Mouse (Mus musculus): ENCODE measurements around the gene 1700018B08Rik. TPM values are rescaled to one million over a fixed set of nuclear protein-coding genes. Genes with fewer than 3 reads are reported as not detected.

1700018B08Rik gene
- polyA plus RNA-seq, 1 experiment = not detected

DNA sequence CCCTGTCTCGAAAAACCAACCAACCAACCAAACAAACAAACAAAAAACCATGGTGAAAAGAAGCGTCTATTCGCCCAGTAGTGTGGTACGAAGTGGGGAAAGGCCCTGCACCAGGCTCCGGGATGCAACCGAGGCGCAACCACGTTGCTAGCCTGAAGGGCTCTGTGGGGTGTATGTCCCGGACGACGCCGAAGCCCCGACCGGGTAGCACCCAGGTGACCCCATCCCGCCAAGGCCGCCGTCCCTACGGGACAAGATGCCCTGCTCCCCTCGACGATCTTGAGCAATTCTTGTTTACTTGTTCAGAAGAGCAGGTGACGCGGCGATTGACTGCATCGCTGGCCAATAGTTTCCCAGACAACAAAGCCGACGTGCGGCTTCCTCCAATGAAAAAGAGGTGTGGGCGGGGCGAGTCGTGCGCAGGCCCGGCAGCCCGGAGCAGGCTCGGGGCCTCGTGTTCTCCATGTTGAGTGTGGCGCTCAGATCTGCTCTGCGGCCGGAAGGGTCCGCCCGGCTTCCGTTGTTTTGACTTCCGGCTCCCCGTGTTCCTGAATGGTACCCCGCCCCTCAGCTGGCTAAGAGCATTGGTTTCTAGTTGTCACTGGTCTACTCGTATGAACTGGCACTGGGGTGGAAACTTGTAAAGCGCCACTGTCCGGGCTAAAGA is 41.2 kb upstream of the 1700018B08Rik start:
- Histone ChIP-seq H3K4me1 (ENCODE audit: control insufficient read depth, insufficient read depth, insufficient read length, low read length) (peaks cover 3% of the 10 kb centered on the region; the same call in 1 of the 2 replicates), H3K36me3 (ENCODE audit: control insufficient read depth, insufficient read depth, low read length) (no peaks in the 10 kb centered on the region), H3K27ac (ENCODE audit: insufficient read depth, low read depth, low read length) (peak overlapping the region; percentile 66), H3K4me3 (ENCODE audit: low read depth, low read length) (peak overlapping the region; percentile 84), H3K27me3 (ENCODE audit: control insufficient read depth, insufficient read depth, low read length) (no peaks in the 10 kb centered on the region)
- TF ChIP-seq POLR2A (IDR thresholded peaks at IDR 0.05; ENCODE audit: low read depth, low read length) (peak; percentile 83), CTCF (IDR thresholded peaks at IDR 0.05; ENCODE audit: extremely low read depth, insufficient read length, insufficient replicate concordance, low read depth, low read length) (no peak)
- WGBS = under 1% methylated on average over 47 of the region's 47 CpGs

GRCm38 (mm10) chr8:121584730-121585129 is 40.6 kb upstream of the 1700018B08Rik start:
- Histone ChIP-seq H3K36me3 (ENCODE audit: control insufficient read depth, insufficient read depth, low read length) (no peaks in the 10 kb centered on the region), H3K4me1 (ENCODE audit: control insufficient read depth, insufficient read depth, insufficient read length, low read length) (peaks cover 8% of the 10 kb centered on the region; the same call in 1 of the 2 replicates), H3K27me3 (ENCODE audit: control insufficient read depth, insufficient read depth, low read length) (no peaks in the 10 kb centered on the region), H3K4me3 (ENCODE audit: low read depth, low read length) (peak overlapping the region; percentile 84), H3K27ac (ENCODE audit: insufficient read depth, low read depth, low read length) (0 out of 2 replicates have a peak overlapping the region, but pooled peaks have one; percentile 66)
- 25% methylated on average over 13 of the region's 13 CpGs for WGBS
- TF ChIP-seq CTCF (IDR thresholded peaks at IDR 0.05; ENCODE audit: extremely low read depth, insufficient read length, insufficient replicate concordance, low read depth, low read length) (no peak), POLR2A (IDR thresholded peaks at IDR 0.05; ENCODE audit: low read depth, low read length) (no peak)

DNA sequence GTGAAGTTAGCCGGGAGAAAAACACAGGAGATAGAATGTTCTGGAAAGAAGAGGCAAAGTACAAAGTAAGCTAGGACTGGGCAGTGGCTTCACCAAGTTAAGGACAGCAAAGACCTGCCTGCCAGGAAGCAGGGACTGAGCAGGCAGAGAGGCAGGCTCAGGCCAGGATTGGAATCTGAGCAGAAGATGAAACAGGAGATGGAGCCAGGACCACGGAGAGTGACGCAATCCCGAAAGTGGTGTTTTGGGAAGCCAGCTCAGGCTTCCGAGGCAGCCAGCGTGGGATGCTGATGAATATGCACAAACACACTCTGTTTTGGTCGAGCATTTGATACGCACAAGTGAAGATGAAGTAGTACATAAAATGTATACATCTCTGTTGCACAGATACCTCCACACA is 39.5 kb upstream of the 1700018B08Rik start:
- WGBS = 49% methylated on average over 8 of the region's 8 CpGs
- no peaks in the 10 kb centered on the region for H3K27me3 ChIP-seq (ENCODE audit: control insufficient read depth, insufficient read depth, low read length)
- no peak overlapping the region for H3K4me3 ChIP-seq (ENCODE audit: low read depth, low read length)
- H3K4me1 ChIP-seq (ENCODE audit: control insufficient read depth, insufficient read depth, insufficient read length, low read length) = peaks cover 13% of the 10 kb centered on the region
- TF ChIP-seq CTCF (IDR thresholded peaks at IDR 0.05; ENCODE audit: extremely low read depth, insufficient read length, insufficient replicate concordance, low read depth, low read length) = no peak
- TF ChIP-seq POLR2A (IDR thresholded peaks at IDR 0.05; ENCODE audit: low read depth, low read length) = no peak
- H3K36me3 ChIP-seq (ENCODE audit: control insufficient read depth, insufficient read depth, low read length) = no peaks in the 10 kb centered on the region
- no peak overlapping the region for H3K27ac ChIP-seq (ENCODE audit: insufficient read depth, low read depth, low read length)

- Histone ChIP-seq H3K36me3 (ENCODE audit: control insufficient read depth, insufficient read depth, low read length) (no peaks in the 10 kb centered on the region), H3K4me3 (ENCODE audit: low read depth, low read length) (no peak overlapping the region), H3K4me1 (ENCODE audit: control insufficient read depth, insufficient read depth, insufficient read length, low read length) (peaks cover 13% of the 10 kb centered on the region), H3K27me3 (ENCODE audit: control insufficient read depth, insufficient read depth, low read length) (no peaks in the 10 kb centered on the region), H3K27ac (ENCODE audit: insufficient read depth, low read depth, low read length) (peak overlapping the region; percentile 42)
- TF ChIP-seq POLR2A (IDR thresholded peaks at IDR 0.05; ENCODE audit: low read depth, low read length) (no peak), CTCF (IDR thresholded peaks at IDR 0.05; ENCODE audit: extremely low read depth, insufficient read length, insufficient replicate concordance, low read depth, low read length) (no peak)
- WGBS = 7% methylated on average over 9 of the region's 9 CpGs
Observed at GRCm38 (mm10) chr8:121580465-121580864, 36.3 kb upstream of the 1700018B08Rik start.

- H3K4me1 ChIP-seq (ENCODE audit: control insufficient read depth, insufficient read depth, insufficient read length, low read length) = peaks cover 12% of the 10 kb centered on the region
- peak within 1 kb of the TSS; percentile 35; the same call in 1 of the 2 replicates for H3K27ac ChIP-seq (ENCODE audit: insufficient read depth, low read depth, low read length)
- peak; percentile 38; the same call in 1 of the 2 replicates for TF ChIP-seq POLR2A (IDR thresholded peaks at IDR 0.05; ENCODE audit: low read depth, low read length)
- TF ChIP-seq CTCF (IDR thresholded peaks at IDR 0.05; ENCODE audit: extremely low read depth, insufficient read length, insufficient replicate concordance, low read depth, low read length) = no peak
- H3K4me3 ChIP-seq (ENCODE audit: low read depth, low read length) = peak within 1 kb of the TSS; percentile 68
- WGBS = 1% methylated on average over 58 of the region's 63 CpGs
- no peaks in the 10 kb centered on the region for H3K27me3 ChIP-seq (ENCODE audit: control insufficient read depth, insufficient read depth, low read length)
- H3K36me3 ChIP-seq (ENCODE audit: control insufficient read depth, insufficient read depth, low read length) = no peaks in the 10 kb centered on the region
Observed at GRCm38 (mm10) chr8:121578676-121579451, 34.7 kb upstream of the 1700018B08Rik start, which contains the start of gene Fbxo31. Gene Fbxo31, minus strand, starts transcription at chr8:121578806.

GRCm38 (mm10) chr8:121577751-121578675 is 33.9 kb upstream of the 1700018B08Rik start:
- no peaks in the 10 kb centered on the region for H3K36me3 ChIP-seq (ENCODE audit: control insufficient read depth, insufficient read depth, low read length)
- no peak overlapping the region for H3K27ac ChIP-seq (ENCODE audit: insufficient read depth, low read depth, low read length)
- peaks cover 17% of the 10 kb centered on the region for H3K4me1 ChIP-seq (ENCODE audit: control insufficient read depth, insufficient read depth, insufficient read length, low read length)
- TF ChIP-seq CTCF (IDR thresholded peaks at IDR 0.05; ENCODE audit: extremely low read depth, insufficient read length, insufficient replicate concordance, low read depth, low read length) (no peak), POLR2A (IDR thresholded peaks at IDR 0.05; ENCODE audit: low read depth, low read length) (no peak)
- WGBS = 1% methylated on average over 44 of the region's 44 CpGs
- peak overlapping the region; percentile 68 for H3K4me3 ChIP-seq (ENCODE audit: low read depth, low read length)
- no peaks in the 10 kb centered on the region for H3K27me3 ChIP-seq (ENCODE audit: control insufficient read depth, insufficient read depth, low read length)
